In the genomic region with DNA sequence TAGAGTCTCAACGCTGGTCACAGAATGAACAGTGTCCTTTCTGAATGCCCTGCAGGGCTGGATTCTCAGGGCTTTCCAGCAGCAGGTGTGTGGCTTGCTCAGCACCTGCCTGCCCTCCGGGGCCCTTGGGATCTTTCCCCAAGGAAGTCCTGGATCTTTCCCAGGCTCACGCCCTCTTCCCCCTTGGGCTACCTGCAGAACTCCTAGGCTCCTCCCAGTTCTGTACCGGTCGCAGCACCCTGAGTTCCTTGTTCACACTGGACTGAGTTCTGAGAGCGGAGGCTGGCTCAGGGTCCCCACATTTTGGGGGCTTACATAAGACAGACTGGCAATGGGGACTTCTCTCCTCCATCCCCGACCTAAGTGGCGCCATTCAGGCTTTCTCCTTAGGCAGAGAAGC, we compare ENCODE assay signal across 9 mouse cellular contexts. TPM values are rescaled to one million over a fixed set of nuclear protein-coding genes. Genes with fewer than 3 reads are reported as not detected.
DNase-seq lines count a peak whose midpoint lies in the region; ATAC-seq and TF ChIP-seq lines count a peak whose summit lies in the region.
"Had no signal": no experiment of that assay in that cellular context is flagged by ENCODE, and none has a peak within 500 bp of the region (broad histone marks: within the 10 kb centered on the region; RNA-seq: fewer than 3 reads in every experiment).

No protein-coding gene starts in this region.

- H3K9me3 ChIP-seq in heart, postnatal 0 days (replicated peaks; ENCODE audit: control insufficient read depth, low read length), result no peaks in the 10 kb centered on the region
- H3K9me3 ChIP-seq in midbrain, embryonic 11.5 days (ENCODE audit: control insufficient read depth, low read length), result no peaks in the 10 kb centered on the region

- no peak for DNase-seq in gastrocnemius, adult 2 months
- DNase-seq in gastrocnemius, adult 18-20 months (ENCODE audit: low spot score), result no peak
- DNase-seq in ES-CJ7 (ENCODE audit: low read depth, low spot score), result peak; percentile 34
- DNase-seq in heart, postnatal 0 days (ENCODE audit: low spot score), result no peak
- peak; percentile 90 for DNase-seq in midbrain, embryonic 11.5 days (ENCODE audit: low spot score, missing footprints)
- no peak for DNase-seq in frontal cortex, adult 2 months (ENCODE audit: extremely low spot score in 1 of 2, low spot score in 1 of 2)
- no peak for DNase-seq in embryo, embryonic 9.5 days (ENCODE audit: extremely low spot score)
- no peak for DNase-seq in layer of hippocampus, adult 18-20 months (ENCODE audit: low spot score in 2 of 2)

- no peak overlapping the region for H3K4me2 ChIP-seq in heart, postnatal 0 days (ENCODE audit: low read depth, low read length)
- H3K4me2 ChIP-seq in midbrain, embryonic 11.5 days, result peak overlapping the region; percentile 32; the same call in 1 of the 2 replicates

- 78% methylated on average over 8 of the region's 8 CpGs for WGBS in heart, postnatal 0 days
- WGBS in midbrain, embryonic 11.5 days, result 55% methylated on average over 8 of the region's 8 CpGs

- H3K36me3 ChIP-seq in heart, postnatal 0 days (replicated peaks; ENCODE audit: control insufficient read depth, insufficient read depth, low read length), result peaks cover 22% of the 10 kb centered on the region
- H3K36me3 ChIP-seq in midbrain, embryonic 11.5 days (ENCODE audit: control insufficient read depth, insufficient read depth, low read length), result 0 out of 2 replicates have a peak, but pooled peaks cover 7% of the 10 kb centered on the region

- peaks cover 26% of the 10 kb centered on the region for H3K4me1 ChIP-seq in heart, postnatal 0 days (ENCODE audit: control insufficient read depth, insufficient read depth)
- H3K4me1 ChIP-seq in midbrain, embryonic 11.5 days (ENCODE audit: control insufficient read depth, insufficient read depth, low read length), result peaks cover 15% of the 10 kb centered on the region

- no peak overlapping the region; the same call in 1 of the 2 replicates for H3K4me3 ChIP-seq in gastrocnemius, adult 2 months
- H3K4me3 ChIP-seq in heart, postnatal 0 days (ENCODE audit: low read depth, low read length), result no peak overlapping the region
- H3K4me3 ChIP-seq in midbrain, embryonic 11.5 days (ENCODE audit: low read depth, low read length), result no peak overlapping the region

- no peak for TF ChIP-seq EP300 in heart, postnatal 0 days (IDR thresholded peaks at IDR 0.05; ENCODE audit: low read depth)

- 0 out of 2 replicates have a peak overlapping the region, but pooled peaks have one; percentile 2 for H3K9ac ChIP-seq in heart, postnatal 0 days (replicated peaks; ENCODE audit: low read depth, low read length)
- H3K9ac ChIP-seq in midbrain, embryonic 11.5 days (ENCODE audit: low read length), result peak overlapping the region; percentile 46

- intact Hi-C loops in gastrocnemius, adult 2 months (cut with DNase I), result no loop called here

- peak overlapping the region; percentile 64 for H3K27ac ChIP-seq in gastrocnemius, adult 2 months
- peak overlapping the region; percentile 63 for H3K27ac ChIP-seq in heart, postnatal 0 days (ENCODE audit: low read depth)
- peak overlapping the region; percentile 83 for H3K27ac ChIP-seq in midbrain, embryonic 11.5 days (ENCODE audit: low read depth, low read length)

- TF ChIP-seq CTCF in gastrocnemius, adult 2 months (IDR thresholded peaks at IDR 0.05), result no peak
- TF ChIP-seq CTCF in heart, postnatal 0 days (IDR thresholded peaks at IDR 0.05; ENCODE audit: low read depth), result no peak

- H3K27me3 ChIP-seq in heart, postnatal 0 days (ENCODE audit: control insufficient read depth, insufficient read depth, low read length), result no peaks in the 10 kb centered on the region
- no peaks in the 10 kb centered on the region for H3K27me3 ChIP-seq in midbrain, embryonic 11.5 days (ENCODE audit: control insufficient read depth, insufficient read depth, low read length)

- ATAC-seq in heart, postnatal 0 days (ENCODE audit: insufficient read depth, low read depth), result no peak
- no peak for ATAC-seq in midbrain, embryonic 11.5 days (ENCODE audit: low FRiP score)

RNA-seq across cellular contexts. Expression of a gene that starts 19.9 kb away (rescaled TPM):
- total RNA-seq in gastrocnemius, adult 2 months (2021), result 1 to 10 TPM; 2.8 to 4.5 TPM
- 1 to 10 TPM; 2.7 to 3.9 TPM for total RNA-seq in gastrocnemius, adult 18-20 months (2021)
- 21.0 and 48.5 TPM in 2 replicates for total RNA-seq in heart, postnatal 0 days (2014; rRNA removed; ENCODE audit: low replicate concordance)
- polyA plus RNA-seq in heart, postnatal 0 days (2015; fragmentation: Nextera tagmentation; extraction: Ambion mirVana), result 1.0 and 1.1 TPM in 2 replicates
- 5.2 and 6.0 TPM in 2 replicates for polyA plus RNA-seq in midbrain, embryonic 11.5 days (2014; fragmentation: Nextera tagmentation; extraction: Ambion mirVana)
- 8.5 and 10.5 TPM in 2 replicates for polyA plus RNA-seq in frontal cortex, adult 2 months (2012; rRNA removed)
- total RNA-seq in layer of hippocampus, adult 18-20 months (2021), result 10 to 100 TPM; 32.4 to 34.1 TPM

RNA-seq across cellular contexts. Expression of a gene that starts 27.7 kb away (rescaled TPM):
- not detected for total RNA-seq in gastrocnemius, adult 2 months (2021)
- total RNA-seq in gastrocnemius, adult 18-20 months (2021), result not detected
- total RNA-seq in heart, postnatal 0 days (2014; rRNA removed; ENCODE audit: low replicate concordance), result not detected in 2 replicates
- polyA plus RNA-seq in heart, postnatal 0 days (2015; fragmentation: Nextera tagmentation; extraction: Ambion mirVana), result not detected in 2 replicates
- polyA plus RNA-seq in midbrain, embryonic 11.5 days (2014; fragmentation: Nextera tagmentation; extraction: Ambion mirVana), result not detected in 2 replicates
- polyA plus RNA-seq in frontal cortex, adult 2 months (2012; rRNA removed), result 0.30 TPM in 1 of 2 replicates, not detected in the other
- not detected for total RNA-seq in layer of hippocampus, adult 18-20 months (2021)
- polyA plus RNA-seq: C2C12 had no signal

RNA-seq across cellular contexts. Expression of a gene that starts 52.2 kb away (rescaled TPM):
- total RNA-seq in gastrocnemius, adult 2 months (2021), result 1 to 10 TPM; 1.2 to 1.6 TPM
- total RNA-seq in gastrocnemius, adult 18-20 months (2021), result 1 to 10 TPM; 1.3 to 1.9 TPM
- 28.2 and 47.4 TPM in 2 replicates for total RNA-seq in heart, postnatal 0 days (2014; rRNA removed; ENCODE audit: low replicate concordance)
- polyA plus RNA-seq in heart, postnatal 0 days (2015; fragmentation: Nextera tagmentation; extraction: Ambion mirVana), result 13.8 TPM in 2 replicates
- polyA plus RNA-seq in midbrain, embryonic 11.5 days (2014; fragmentation: Nextera tagmentation; extraction: Ambion mirVana), result 51.4 and 56.9 TPM in 2 replicates
- polyA plus RNA-seq in frontal cortex, adult 2 months (2012; rRNA removed), result 6.6 and 7.3 TPM in 2 replicates
- total RNA-seq in layer of hippocampus, adult 18-20 months (2021), result 1 to 10 TPM; 2.7 to 4.3 TPM

Comparison
In these comparisons a context has a peak if more than half of its experiments do, and no peak if none do; other contexts are left out.
1. DNase-seq: peak in ES-CJ7 (single experiment) and midbrain, embryonic 11.5 days (single experiment); none in gastrocnemius, adult 2 months (single experiment), gastrocnemius, adult 18-20 months (single experiment), heart, postnatal 0 days (single experiment), frontal cortex, adult 2 months (0 of 2), embryo, embryonic 9.5 days (single experiment) and layer of hippocampus, adult 18-20 months (0 of 2).
2. Peak in every context shown above with its lines, with median percentiles within 50 percentile points of each other: H3K27ac ChIP-seq.